Mouse (Mus musculus) neural tube, embryonic 12.5 days (tissue): ENCODE results near the gene Itga3. TPM values are rescaled to one million over a fixed set of nuclear protein-coding genes. Genes with fewer than 3 reads are reported as not detected.
A peak's percentile ranks its signal among the peaks of the same experiment; 100 is the strongest.

Experiments used
- ATAC-seq: fragments of 200-750 bp; cut with Nextera tagmentation; 2 replicates; pipeline ENCODE4 v1.8.0; 2017; ENCODE audit warnings: low read depth, mild to moderate bottlenecking, moderate TSS enrichment, moderate library complexity; ENCODE audit not compliant: low FRiP score
- H3K27ac ChIP-seq: fragments of 300-500 bp; sonication (generic); 2 replicates; pipeline ENCODE4 v1.5.1; 2016
- H3K27me3 ChIP-seq: fragments of 300-500 bp; sonication (generic); replicated peaks from 2 replicates; pipeline ENCODE4 v1.6.1; 2016; ENCODE audit warnings: mild to moderate bottlenecking
- H3K36me3 ChIP-seq: fragments of 300-500 bp; sonication (generic); 2 replicates; pipeline ENCODE4 v1.6.1; 2016; ENCODE audit warnings: mild to moderate bottlenecking
- H3K4me1 ChIP-seq: fragments of 300-500 bp; sonication (generic); 2 replicates; pipeline ENCODE4 v1.6.1; 2016
- H3K4me2 ChIP-seq: fragments of 300-500 bp; sonication (generic); replicated peaks from 2 replicates; pipeline ENCODE4 v1.6.1; 2016; ENCODE audit warnings: mild to moderate bottlenecking
- H3K4me3 ChIP-seq: fragments of 300-500 bp; sonication (generic); 2 replicates; pipeline ENCODE4 v1.5.1; 2016
- H3K9ac ChIP-seq: fragments of 300-500 bp; sonication (generic); 2 replicates; pipeline ENCODE4 v1.6.1; 2016; ENCODE audit warnings: mild to moderate bottlenecking
- H3K9me3 ChIP-seq: fragments of 300-500 bp; sonication (generic); 2 replicates; pipeline ENCODE4 v1.6.1; 2016; ENCODE audit warnings: mild to moderate bottlenecking
- WGBS: fragments of 180-500 bp; shearing (Covaris S2); methylation state at CpG from one replicate; pipeline ENCODE4 v1.1.7; 2016; 5-methylcytosine and 5-hydroxymethylcytosine counted together
- polyA plus RNA-seq: library from polyadenylated mRNA; unstranded; fragments of >200 nt; fragmentation: Nextera tagmentation; extraction: Ambion mirVana; gene quantifications from 2 replicates; pipeline ENCODE4 v1.2.1, GENCODE M21; 2016

Gene Itga3
- polyA plus RNA-seq, 1 experiment from 2014 or later = 9.3 TPM

GRCm38 (mm10) chr11:95036521-95036920 lies 40.1 kb downstream of the Itga3 start:
- no peak overlapping the region for H3K27ac ChIP-seq
- H3K4me2 ChIP-seq = no peak overlapping the region
- H3K9ac ChIP-seq = no peak overlapping the region
- peaks cover 8% of the 10 kb centered on the region for H3K4me1 ChIP-seq
- no peaks in the 10 kb centered on the region for H3K9me3 ChIP-seq
- no peaks in the 10 kb centered on the region; the same call in 1 of the 2 replicates for H3K36me3 ChIP-seq
- no peaks in the 10 kb centered on the region for H3K27me3 ChIP-seq
- WGBS = 95% methylated on average over 5 of the region's 5 CpGs
- H3K4me3 ChIP-seq = no peak overlapping the region
- ATAC-seq = no peak

- no peak for ATAC-seq
- Histone ChIP-seq H3K27ac (no peak overlapping the region), H3K27me3 (no peaks in the 10 kb centered on the region), H3K4me3 (no peak overlapping the region), H3K4me2 (no peak overlapping the region), H3K36me3 (no peaks in the 10 kb centered on the region; the same call in 1 of the 2 replicates), H3K4me1 (no peaks in the 10 kb centered on the region), H3K9me3 (no peaks in the 10 kb centered on the region), H3K9ac (no peak overlapping the region)
- WGBS = 74% methylated on average over 10 of the region's 10 CpGs
These were observed 41.7 kb downstream of the Itga3 start for GRCm38 (mm10) chr11:95034902-95035301.

- 0 out of 2 replicates have a peak, but pooled peaks cover under 1% of the 10 kb centered on the region for H3K4me1 ChIP-seq
- no peak overlapping the region for H3K9ac ChIP-seq
- H3K4me2 ChIP-seq = no peak overlapping the region
- H3K9me3 ChIP-seq = no peaks in the 10 kb centered on the region
- 76% methylated on average over 14 of the region's 14 CpGs for WGBS
- no peaks in the 10 kb centered on the region; the same call in 1 of the 2 replicates for H3K36me3 ChIP-seq
- H3K27ac ChIP-seq = no peak overlapping the region
- no peaks in the 10 kb centered on the region for H3K27me3 ChIP-seq
- ATAC-seq = no peak
- no peak overlapping the region for H3K4me3 ChIP-seq
These were observed 43.0 kb downstream of the Itga3 start for GRCm38 (mm10) chr11:95033617-95034016.

- WGBS = 21% methylated on average over 6 of the region's 6 CpGs
- H3K27ac ChIP-seq = no peak overlapping the region
- H3K4me2 ChIP-seq = no peak overlapping the region
- H3K27me3 ChIP-seq = no peaks in the 10 kb centered on the region; the same call in 1 of the 2 replicates
- no peak overlapping the region for H3K4me3 ChIP-seq
- ATAC-seq = no peak
- H3K9me3 ChIP-seq = no peaks in the 10 kb centered on the region
- peaks cover 7% of the 10 kb centered on the region for H3K4me1 ChIP-seq
- H3K9ac ChIP-seq = no peak overlapping the region
- no peaks in the 10 kb centered on the region; the same call in 1 of the 2 replicates for H3K36me3 ChIP-seq
These were observed 43.7 kb downstream of the Itga3 start for GRCm38 (mm10) chr11:95032945-95033344.

GRCm38 (mm10) chr11:95027850-95028470 lies 48.6 kb downstream of the Itga3 start:
- no peak overlapping the region for H3K27ac ChIP-seq
- ATAC-seq = no peak
- H3K9ac ChIP-seq = no peak overlapping the region
- peaks cover 10% of the 10 kb centered on the region for H3K4me1 ChIP-seq
- H3K36me3 ChIP-seq = peaks cover 33% of the 10 kb centered on the region
- no peak overlapping the region for H3K4me3 ChIP-seq
- 0 out of 2 replicates have a peak overlapping the region, but pooled peaks have one; percentile 9 for H3K4me2 ChIP-seq
- H3K9me3 ChIP-seq = no peaks in the 10 kb centered on the region
- 16% methylated on average over 13 of the region's 13 CpGs for WGBS
- no peaks in the 10 kb centered on the region; the same call in 1 of the 2 replicates for H3K27me3 ChIP-seq

- peaks cover 10% of the 10 kb centered on the region for H3K4me1 ChIP-seq
- WGBS = 93% methylated on average over 6 of the region's 6 CpGs
- H3K4me3 ChIP-seq = no peak overlapping the region
- H3K27ac ChIP-seq = no peak overlapping the region
- H3K9me3 ChIP-seq = no peaks in the 10 kb centered on the region
- H3K27me3 ChIP-seq = no peaks in the 10 kb centered on the region; the same call in 1 of the 2 replicates
- H3K4me2 ChIP-seq = no peak overlapping the region
- H3K9ac ChIP-seq = no peak overlapping the region
- ATAC-seq = no peak
- H3K36me3 ChIP-seq = peaks cover 44% of the 10 kb centered on the region
These were observed 49.8 kb downstream of the Itga3 start for GRCm38 (mm10) chr11:95026849-95027248.

- no peak for ATAC-seq
- no peak overlapping the region for H3K4me3 ChIP-seq
- peaks cover 10% of the 10 kb centered on the region for H3K4me1 ChIP-seq
- no peak overlapping the region for H3K4me2 ChIP-seq
- H3K27me3 ChIP-seq = no peaks in the 10 kb centered on the region; the same call in 1 of the 2 replicates
- 78% methylated on average over 6 of the region's 6 CpGs for WGBS
- peaks cover 51% of the 10 kb centered on the region for H3K36me3 ChIP-seq
- no peak overlapping the region for H3K9ac ChIP-seq
- H3K27ac ChIP-seq = no peak overlapping the region
- no peaks in the 10 kb centered on the region for H3K9me3 ChIP-seq
These were observed 50.5 kb downstream of the Itga3 start for GRCm38 (mm10) chr11:95026090-95026542.

- 94% methylated on average over 11 of the region's 11 CpGs for WGBS
- no peak overlapping the region for H3K9ac ChIP-seq
- no peaks in the 10 kb centered on the region for H3K9me3 ChIP-seq
- no peak overlapping the region for H3K4me2 ChIP-seq
- ATAC-seq = no peak
- H3K4me1 ChIP-seq = peaks cover 10% of the 10 kb centered on the region
- H3K27ac ChIP-seq = no peak overlapping the region
- no peak overlapping the region for H3K4me3 ChIP-seq
- H3K27me3 ChIP-seq = no peaks in the 10 kb centered on the region; the same call in 1 of the 2 replicates
- H3K36me3 ChIP-seq = peaks cover 58% of the 10 kb centered on the region
These were observed 51.2 kb downstream of the Itga3 start for GRCm38 (mm10) chr11:95025227-95026012.

- no peak for ATAC-seq
- Histone ChIP-seq H3K36me3 (peaks cover 66% of the 10 kb centered on the region), H3K27ac (no peak overlapping the region)
These were observed 52.0 kb downstream of the Itga3 start for GRCm38 (mm10) chr11:95024439-95025184.

GRCm38 (mm10) chr11:95023481-95023880 lies 53.1 kb downstream of the Itga3 start:
- WGBS = 97% methylated on average over 9 of the region's 9 CpGs
- H3K9me3 ChIP-seq = no peaks in the 10 kb centered on the region
- no peak overlapping the region for H3K4me3 ChIP-seq
- no peak for ATAC-seq
- H3K9ac ChIP-seq = no peak overlapping the region
- H3K36me3 ChIP-seq = peaks cover 78% of the 10 kb centered on the region
- H3K4me2 ChIP-seq = no peak overlapping the region
- no peak overlapping the region for H3K27ac ChIP-seq
- peaks cover 8% of the 10 kb centered on the region for H3K4me1 ChIP-seq
- no peaks in the 10 kb centered on the region; the same call in 1 of the 2 replicates for H3K27me3 ChIP-seq

More at GRCm38 (mm10) chr11:95024439-95025184, 52.0 kb downstream of the Itga3 start:
- Histone ChIP-seq H3K9me3 (no peaks in the 10 kb centered on the region), H3K4me2 (no peak overlapping the region), H3K9ac (no peak overlapping the region), H3K4me1 (peaks cover 10% of the 10 kb centered on the region), H3K27me3 (no peaks in the 10 kb centered on the region; the same call in 1 of the 2 replicates), H3K4me3 (no peak overlapping the region)
- 71% methylated on average over 29 of the region's 29 CpGs for WGBS

- no peak for ATAC-seq
- H3K36me3 ChIP-seq = peaks cover 86% of the 10 kb centered on the region
- H3K27ac ChIP-seq = no peak overlapping the region
- WGBS = 82% methylated on average over 10 of the region's 10 CpGs
- H3K4me2 ChIP-seq = no peak overlapping the region
- H3K9me3 ChIP-seq = no peaks in the 10 kb centered on the region
- H3K9ac ChIP-seq = no peak overlapping the region
- H3K4me1 ChIP-seq = no peaks in the 10 kb centered on the region
- no peaks in the 10 kb centered on the region for H3K27me3 ChIP-seq
- no peak overlapping the region for H3K4me3 ChIP-seq
These were observed 54.2 kb downstream of the Itga3 start for GRCm38 (mm10) chr11:95022237-95022992.
